9 mouse cellular contexts compared by ENCODE assay signal in the genomic region with DNA sequence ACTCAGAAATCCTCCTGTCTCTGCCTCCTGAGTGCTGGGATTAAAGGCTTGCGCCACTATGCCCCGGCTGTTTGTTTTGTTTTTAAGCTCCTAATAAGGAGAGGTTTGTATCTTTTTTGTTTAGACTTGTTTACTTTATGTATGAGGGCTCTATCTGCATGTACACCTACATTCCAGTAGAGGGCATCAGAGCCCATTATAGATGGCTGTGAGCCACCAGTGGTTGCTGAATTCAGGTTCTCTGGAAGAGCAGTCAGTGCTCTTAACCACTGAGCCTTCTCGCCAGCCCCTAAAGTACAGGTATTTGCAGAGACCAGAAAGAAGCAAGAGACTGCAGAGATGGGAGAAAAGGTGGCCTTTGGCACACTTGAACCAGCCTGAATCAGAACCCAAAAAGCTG. TPM values are rescaled to one million over a fixed set of nuclear protein-coding genes. Genes with fewer than 3 reads are reported as not detected.
DNase-seq lines count a peak whose midpoint lies in the region; ATAC-seq and TF ChIP-seq lines count a peak whose summit lies in the region.
"Had no signal": no experiment of that assay in that cellular context is flagged by ENCODE, and none has a peak within 500 bp of the region (broad histone marks: within the 10 kb centered on the region; RNA-seq: fewer than 3 reads in every experiment).

No protein-coding gene starts in this region.

- H3K4me1 ChIP-seq in embryonic facial prominence, embryonic 11.5 days (ENCODE audit: control insufficient read depth, insufficient read depth, low read length), result no peaks in the 10 kb centered on the region
- no peaks in the 10 kb centered on the region for H3K4me1 ChIP-seq in midbrain, embryonic 11.5 days (ENCODE audit: control insufficient read depth, insufficient read depth, low read length)

- no peaks in the 10 kb centered on the region for H3K27me3 ChIP-seq in embryonic facial prominence, embryonic 11.5 days (ENCODE audit: control insufficient read depth, insufficient read depth, low read length)
- no peaks in the 10 kb centered on the region for H3K27me3 ChIP-seq in midbrain, embryonic 11.5 days (ENCODE audit: control insufficient read depth, insufficient read depth, low read length)

- peak; percentile 56 for DNase-seq in gastrocnemius, adult 2 months
- no peak for DNase-seq in gastrocnemius, postnatal 25 days
- peak; percentile 12 for DNase-seq in thymus, postnatal 25 days
- no peak for DNase-seq in thymus, adult 18-20 months
- DNase-seq in embryonic facial prominence, embryonic 11.5 days (ENCODE audit: low spot score), result peak; percentile 75
- peak; percentile 89 for DNase-seq in midbrain, embryonic 11.5 days (ENCODE audit: low spot score, missing footprints)
- DNase-seq in yolk sac, embryonic 10.5 days (ENCODE audit: low spot score), result no peak

- intact Hi-C loops in gastrocnemius, adult 2 months (cut with DNase I), result loop anchor here (1.0 to 5.0 kb wide), 2 partner anchors 45 to 169 kb away; partner anchors contain the start of gene Pde8a

- peak; percentile 84 for TF ChIP-seq CTCF in gastrocnemius, adult 2 months (IDR thresholded peaks at IDR 0.05)

- H3K27ac ChIP-seq in gastrocnemius, adult 2 months, result no peak overlapping the region
- H3K27ac ChIP-seq in embryonic facial prominence, embryonic 11.5 days (replicated peaks; ENCODE audit: low read depth, low read length), result no peak overlapping the region
- no peak overlapping the region for H3K27ac ChIP-seq in midbrain, embryonic 11.5 days (ENCODE audit: low read depth, low read length)

- no peaks in the 10 kb centered on the region for H3K36me3 ChIP-seq in embryonic facial prominence, embryonic 11.5 days (replicated peaks; ENCODE audit: control insufficient read depth, insufficient read depth, low read depth, low read length)
- H3K36me3 ChIP-seq in midbrain, embryonic 11.5 days (ENCODE audit: control insufficient read depth, insufficient read depth, low read length), result no peaks in the 10 kb centered on the region

- H3K4me2 ChIP-seq in embryonic facial prominence, embryonic 11.5 days (ENCODE audit: low read depth, low read length), result no peak overlapping the region
- no peak overlapping the region for H3K4me2 ChIP-seq in midbrain, embryonic 11.5 days

- ATAC-seq in embryonic facial prominence, embryonic 11.5 days (replicated peaks; ENCODE audit: insufficient number of reproducible peaks, low FRiP score, low TSS enrichment, low read depth), result no peak
- ATAC-seq in inflammation-experienced regulatory T-cells, adult 6 months, result peak; percentile 71
- 0 out of 2 replicates have a peak, but pooled peaks have one; percentile 54 for ATAC-seq in midbrain, embryonic 11.5 days (ENCODE audit: low FRiP score)

- no peak overlapping the region for H3K9ac ChIP-seq in embryonic facial prominence, embryonic 11.5 days (replicated peaks; ENCODE audit: low read length)
- H3K9ac ChIP-seq in midbrain, embryonic 11.5 days (ENCODE audit: low read length), result no peak overlapping the region

- H3K4me3 ChIP-seq in gastrocnemius, adult 2 months, result no peak overlapping the region
- H3K4me3 ChIP-seq in embryonic facial prominence, embryonic 11.5 days (ENCODE audit: low read depth, low read length), result no peak overlapping the region
- H3K4me3 ChIP-seq in midbrain, embryonic 11.5 days (ENCODE audit: low read depth, low read length), result no peak overlapping the region

- 43% methylated on average over 3 of the region's 3 CpGs for WGBS in embryonic facial prominence, embryonic 11.5 days
- 47% methylated on average over 3 of the region's 3 CpGs for WGBS in midbrain, embryonic 11.5 days

- no peaks in the 10 kb centered on the region for H3K9me3 ChIP-seq in embryonic facial prominence, embryonic 11.5 days (replicated peaks; ENCODE audit: control insufficient read depth, low read length)
- H3K9me3 ChIP-seq in midbrain, embryonic 11.5 days (ENCODE audit: control insufficient read depth, low read length), result no peaks in the 10 kb centered on the region

RNA-seq across cellular contexts. Expression of gene Pde8a, which starts 46.3 kb away (rescaled TPM):
- 10 to 100 TPM in 1 of 2 experiments, 1 to 10 TPM in 1; 7.2 to 16.5 TPM for total RNA-seq in gastrocnemius, adult 2 months (2021)
- total RNA-seq in gastrocnemius, postnatal 25 days (2021), result 1 to 10 TPM; 5.2 to 8.3 TPM
- polyA plus RNA-seq in embryonic facial prominence, embryonic 11.5 days (2014; fragmentation: Nextera tagmentation; extraction: Ambion mirVana), result 4.1 and 5.0 TPM in 2 replicates
- polyA plus RNA-seq in inflammation-experienced regulatory T-cells, adult 6 months (2017; shearing (Covaris generic)), result 1 to 10 TPM in 2 of 3 experiments, under 1 TPM in 1; 0.58 to 2.5 (median 1.8) TPM
- polyA plus RNA-seq in midbrain, embryonic 11.5 days (2014; fragmentation: Nextera tagmentation; extraction: Ambion mirVana), result 2.9 and 3.0 TPM in 2 replicates

RNA-seq across cellular contexts. Expression of gene Slc28a1, which starts 52.5 kb away (rescaled TPM):
- total RNA-seq in gastrocnemius, adult 2 months (2021), result under 1 TPM; 0.26 to 0.47 TPM
- under 1 TPM; 0.19 to 0.20 TPM for total RNA-seq in gastrocnemius, postnatal 25 days (2021)
- polyA plus RNA-seq in embryonic facial prominence, embryonic 11.5 days (2014; fragmentation: Nextera tagmentation; extraction: Ambion mirVana), result 0.07 TPM in 1 of 2 replicates, not detected in the other
- polyA plus RNA-seq in inflammation-experienced regulatory T-cells, adult 6 months (2017; shearing (Covaris generic)), result not detected
- polyA plus RNA-seq in midbrain, embryonic 11.5 days (2014; fragmentation: Nextera tagmentation; extraction: Ambion mirVana), result 0.06 and 0.07 TPM in 2 replicates
- total RNA-seq: layer of hippocampus, postnatal 36 days had no signal

Comparison
In these comparisons a context has a peak if more than half of its experiments do, and no peak if none do; other contexts are left out.
1. DNase-seq: peak in gastrocnemius, adult 2 months (single experiment), thymus, postnatal 25 days (single experiment), embryonic facial prominence, embryonic 11.5 days (single experiment) and midbrain, embryonic 11.5 days (single experiment); none in gastrocnemius, postnatal 25 days (single experiment), thymus, adult 18-20 months (0 of 2) and yolk sac, embryonic 10.5 days (single experiment).